Mouse (Mus musculus) right cerebral cortex, postnatal 10 days (tissue): ENCODE results near the gene Mkrn1.
"Not testable (repeated sequence)": the region's sequence is repeated elsewhere in the genome, so short reads cannot be mapped to it uniquely, and the experiment has no call there.

ENCODE experiments used
- DNase-seq, 2 experiments: peaks; one replicate each; pipeline ENCODE4 v3.0.0; 2021; ENCODE audit warnings: low spot score in 2 of 2

The Mkrn1 gene

GRCm38 (mm10) chr6:39430722-39431121 is 10.5 kb upstream of the Mkrn1 start:
- no peak for DNase-seq

- DNase-seq = no peak
These were observed 8.9 kb upstream of the Mkrn1 start for GRCm38 (mm10) chr6:39429007-39429788.

GRCm38 (mm10) chr6:39427276-39428003 is 7.2 kb upstream of the Mkrn1 start:
- DNase-seq = no peak

GRCm38 (mm10) chr6:39426725-39427124 is 6.5 kb upstream of the Mkrn1 start:
- DNase-seq = no peak

- no peak for DNase-seq
These were observed 4.9 kb upstream of the Mkrn1 start for GRCm38 (mm10) chr6:39425181-39425580.

- no peak for DNase-seq
These were observed 3.4 kb upstream of the Mkrn1 start for GRCm38 (mm10) chr6:39423686-39424085.

- DNase-seq = peak in 1 of 2 experiments; percentile 43
These were observed 2.9 kb upstream of the Mkrn1 start for GRCm38 (mm10) chr6:39423130-39423551.

GRCm38 (mm10) chr6:39420867-39421266 is 605 bp upstream of the Mkrn1 start:
- DNase-seq = no peak

- DNase-seq = peak in 1 of 2 experiments; percentile 63
These were observed 844 bp downstream of the Mkrn1 start for GRCm38 (mm10) chr6:39419386-39419850.

GRCm38 (mm10) chr6:39416654-39417053 is 3.6 kb downstream of the Mkrn1 start:
- not testable (repeated sequence) for DNase-seq

GRCm38 (mm10) chr6:39415762-39416161 is 4.5 kb downstream of the Mkrn1 start:
- peak; percentile 74 to 82 for DNase-seq

GRCm38 (mm10) chr6:39414106-39414505 is 6.2 kb downstream of the Mkrn1 start:
- no peak for DNase-seq

- no peak for DNase-seq
These were observed 13.8 kb downstream of the Mkrn1 start for GRCm38 (mm10) chr6:39406480-39406879.

- DNase-seq = no peak
These were observed 17.1 kb downstream of the Mkrn1 start for GRCm38 (mm10) chr6:39403136-39403535.

GRCm38 (mm10) chr6:39400343-39400742 is 19.9 kb downstream of the Mkrn1 start:
- no peak for DNase-seq

GRCm38 (mm10) chr6:39398342-39398741 is 21.9 kb downstream of the Mkrn1 start:
- no peak for DNase-seq

- DNase-seq = no peak
These were observed 23.2 kb downstream of the Mkrn1 start for GRCm38 (mm10) chr6:39397046-39397445.

- DNase-seq = no peak
These were observed 24.3 kb downstream of the Mkrn1 start for GRCm38 (mm10) chr6:39395916-39396315.

GRCm38 (mm10) chr6:39395471-39395870 is 24.8 kb downstream of the Mkrn1 start:
- no peak for DNase-seq

- DNase-seq = no peak
These were observed 30.3 kb downstream of the Mkrn1 start for GRCm38 (mm10) chr6:39389988-39390387.

GRCm38 (mm10) chr6:39381125-39381880 is 39.0 kb downstream of the Mkrn1 start, which contains the start of gene Rab19:
Rab19 (plus strand) TSS chr6:39381175.
- DNase-seq = no peak

- no peak for DNase-seq
These were observed 40.0 kb downstream of the Mkrn1 start for GRCm38 (mm10) chr6:39380276-39380675.
